Mouse (Mus musculus): ENCODE results near the gene Lrfn4. TPM values are rescaled to one million over a fixed set of nuclear protein-coding genes. Genes with fewer than 3 reads are reported as not detected.
"Not testable (repeated sequence)": the region's sequence is repeated elsewhere in the genome, so short reads cannot be mapped to it uniquely, and the experiment has no call there.

Lrfn4 gene
- total RNA-seq, 2 experiments from 2014 or later: 5.5 to 6.9 TPM

DNA sequence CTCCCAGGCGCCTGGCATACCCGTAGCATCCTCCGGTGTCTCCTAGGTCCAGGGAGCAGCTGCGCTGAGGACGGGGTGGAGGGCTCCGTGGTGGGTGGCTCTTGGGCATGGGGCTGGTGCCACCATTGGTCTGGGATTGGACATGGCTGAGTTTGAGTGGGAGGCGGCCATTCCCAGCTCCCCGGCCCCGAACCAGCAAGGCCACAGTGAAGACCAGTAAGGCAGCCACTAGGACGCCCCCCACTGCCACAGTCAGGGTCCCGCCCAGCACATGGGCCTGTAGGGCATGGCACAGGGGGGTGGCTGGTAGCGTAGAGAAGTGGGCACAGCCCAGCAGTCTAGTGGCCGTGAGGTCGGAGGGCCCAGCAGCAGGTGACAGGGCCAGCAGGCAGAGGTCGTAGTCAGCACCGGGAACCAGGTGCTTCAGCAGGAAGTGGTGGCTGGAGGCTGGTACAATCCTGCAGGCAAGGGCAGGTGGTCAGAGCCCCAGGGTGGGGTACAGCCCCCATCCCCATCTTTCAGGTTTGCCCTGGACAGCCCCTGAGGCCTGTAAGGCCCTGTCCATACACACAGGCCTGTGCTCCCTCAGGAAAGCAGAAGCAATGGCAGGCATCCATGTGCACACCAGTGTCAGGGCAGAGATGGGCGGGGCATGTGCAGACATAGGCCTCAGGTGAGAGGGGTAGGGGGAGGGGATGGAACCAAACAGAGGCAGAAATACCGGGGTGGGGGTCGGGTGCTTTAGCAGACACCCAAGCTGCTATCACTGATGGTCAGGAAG lies 3.1 kb downstream of the Lrfn4 start:
- DNase-seq: no peak

DNA sequence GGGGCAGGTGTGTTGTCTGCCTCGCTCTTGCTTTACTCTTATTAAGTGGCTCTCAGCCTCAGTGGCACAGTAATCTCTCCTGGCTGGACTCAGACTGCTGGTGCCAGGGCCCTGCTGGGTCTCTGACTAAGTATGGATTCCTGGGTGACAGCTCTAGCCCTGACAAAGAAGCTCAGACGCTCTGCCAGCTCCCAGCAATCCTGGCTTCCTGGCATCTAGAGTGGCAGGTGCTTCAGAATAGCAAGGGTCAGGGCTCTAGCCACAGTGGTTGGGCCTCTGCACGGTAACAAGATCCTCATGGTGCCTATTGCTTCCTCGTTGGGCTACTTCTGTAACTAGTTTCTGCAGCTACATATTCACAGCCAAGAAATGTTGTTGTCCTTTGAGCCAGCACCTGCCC lies 5.4 kb downstream of the Lrfn4 start:
- DNase-seq: no peak

GRCm38 (mm10) chr19:4608511-4608910 lies 7.0 kb downstream of the Lrfn4 start:
- DNase-seq: no peak

- DNase-seq: no peak
Measured at GRCm38 (mm10) chr19:4607406-4607805, 8.1 kb downstream of the Lrfn4 start.

GRCm38 (mm10) chr19:4605654-4606053 lies 9.8 kb downstream of the Lrfn4 start:
- DNase-seq: no peak

- no peak for DNase-seq
Measured at GRCm38 (mm10) chr19:4603801-4604723, 11.4 kb downstream of the Lrfn4 start.

GRCm38 (mm10) chr19:4602459-4602858 lies 13.0 kb downstream of the Lrfn4 start:
- DNase-seq: no peak

DNA sequence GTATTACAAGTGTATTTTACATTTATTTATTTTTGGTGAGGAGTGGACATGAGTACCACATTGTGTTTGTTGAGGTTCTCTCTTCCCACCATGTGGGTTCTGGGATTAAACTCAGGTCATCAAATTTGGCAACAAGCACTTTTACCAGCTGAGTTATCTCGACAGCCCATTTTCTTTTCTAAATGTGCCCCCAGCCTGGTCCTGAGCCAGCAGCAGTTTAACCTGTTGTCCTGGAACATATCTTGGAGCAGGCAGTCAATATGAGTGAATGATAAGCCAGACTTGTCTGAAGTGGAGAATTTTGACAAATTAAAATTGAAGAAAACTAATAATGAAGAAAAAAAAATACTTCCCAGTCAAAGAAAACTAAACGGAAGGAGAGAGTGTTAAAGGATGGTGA lies 19.4 kb downstream of the Lrfn4 start:
- DNase-seq: no peak

DNA sequence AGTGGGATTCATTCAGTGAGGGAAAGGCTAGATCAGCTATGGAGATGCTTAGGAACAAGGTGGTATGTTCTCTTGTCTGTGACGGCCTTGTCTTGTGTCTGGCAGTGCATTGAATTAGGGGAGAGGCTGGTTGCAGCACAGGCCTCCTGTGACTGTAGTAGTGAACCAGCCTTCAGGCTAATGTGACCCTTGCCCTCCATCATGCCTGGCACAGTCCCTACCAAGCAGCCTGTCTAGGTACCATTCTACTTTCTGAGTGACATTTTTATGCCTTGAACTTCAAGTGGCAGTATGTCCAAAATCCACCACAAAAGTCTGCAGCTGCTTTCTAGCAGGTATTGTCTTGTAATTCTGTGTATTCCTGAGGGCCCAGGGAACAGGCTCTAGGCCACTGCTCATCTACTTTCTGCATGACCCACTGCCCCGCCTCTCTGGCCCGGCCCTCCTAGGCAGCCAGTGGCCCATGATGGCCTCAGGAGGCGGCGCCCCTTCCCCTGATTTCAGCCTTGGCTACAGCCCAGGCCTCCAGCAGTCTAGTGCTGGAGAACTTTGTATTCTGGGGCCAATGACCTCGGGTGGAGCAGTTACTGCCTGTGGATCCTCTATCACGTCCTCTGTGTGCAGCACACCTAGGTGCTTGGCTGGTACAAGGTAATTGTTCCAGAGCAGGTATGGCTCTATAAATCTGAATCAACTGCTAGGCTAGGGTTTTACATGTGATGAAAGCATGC lies 21.5 kb downstream of the Lrfn4 start:
- peak in 1 of 2 experiments; percentile 60 for DNase-seq

DNA sequence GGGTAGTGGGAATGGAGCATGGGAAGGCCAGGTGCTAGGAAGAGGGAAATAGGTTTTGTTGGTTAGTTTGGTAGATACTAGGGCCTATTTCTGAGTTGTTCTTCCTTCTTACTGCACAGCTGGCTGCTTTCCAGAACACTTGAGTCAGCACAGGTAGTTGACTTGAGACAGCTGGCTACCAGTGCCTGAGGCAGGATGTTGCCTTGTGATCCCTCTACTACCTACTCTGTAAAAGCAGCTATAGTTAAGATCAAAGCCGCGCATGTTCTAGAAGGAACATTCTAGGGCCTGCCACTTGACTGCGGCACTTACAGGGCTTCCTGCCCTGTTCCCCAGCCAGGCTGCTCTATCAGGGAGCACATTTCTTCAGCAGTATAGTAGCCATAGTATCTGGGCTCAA lies 25.4 kb downstream of the Lrfn4 start:
- DNase-seq: no peak

- DNase-seq: no peak
Measured at GRCm38 (mm10) chr19:4589081-4589480, 26.4 kb downstream of the Lrfn4 start.

- DNase-seq: no peak
Measured at GRCm38 (mm10) chr19:4588430-4588829, 27.0 kb downstream of the Lrfn4 start.

DNA sequence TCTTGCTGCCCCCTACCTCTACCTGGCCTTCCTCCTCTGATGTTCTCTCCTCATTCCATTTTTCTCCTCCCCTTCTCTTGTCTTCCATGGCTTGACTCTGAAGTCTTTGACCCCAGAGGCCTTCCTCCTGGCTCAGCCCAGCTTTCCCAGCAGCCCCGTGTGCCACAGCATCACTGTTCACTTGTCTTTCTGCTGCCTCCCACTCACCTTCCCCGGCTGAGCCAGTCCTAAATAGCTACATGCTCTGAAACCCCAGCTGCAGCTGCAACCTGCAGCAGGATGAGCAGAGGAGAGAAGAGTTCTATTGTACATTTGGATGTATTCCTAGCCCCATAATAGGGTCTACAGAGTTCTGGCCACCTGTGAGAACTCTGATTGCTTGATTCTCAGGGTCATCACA lies 28.0 kb downstream of the Lrfn4 start:
- DNase-seq: no peak

DNA sequence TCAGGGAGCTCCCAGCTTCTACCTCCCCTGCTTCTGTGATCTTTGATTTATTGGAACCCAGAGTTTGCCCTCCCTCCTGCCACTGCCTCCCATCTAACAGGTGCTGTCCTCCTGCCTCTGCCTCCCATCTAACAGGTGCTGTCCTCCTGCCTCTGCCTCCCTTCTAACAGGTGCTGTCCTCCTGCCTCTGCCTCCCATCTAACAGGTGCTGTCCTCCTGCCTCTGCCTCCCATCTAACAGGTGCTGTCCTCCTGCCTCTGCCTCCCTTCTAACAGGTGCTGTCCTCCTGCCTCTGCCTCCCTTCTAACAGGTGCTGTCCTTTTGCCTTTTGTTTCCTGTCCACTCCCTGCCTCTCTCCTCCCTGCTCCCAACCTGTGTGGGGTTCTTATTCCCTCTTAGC lies 28.7 kb downstream of the Lrfn4 start:
- DNase-seq: not testable (repeated sequence)

DNA sequence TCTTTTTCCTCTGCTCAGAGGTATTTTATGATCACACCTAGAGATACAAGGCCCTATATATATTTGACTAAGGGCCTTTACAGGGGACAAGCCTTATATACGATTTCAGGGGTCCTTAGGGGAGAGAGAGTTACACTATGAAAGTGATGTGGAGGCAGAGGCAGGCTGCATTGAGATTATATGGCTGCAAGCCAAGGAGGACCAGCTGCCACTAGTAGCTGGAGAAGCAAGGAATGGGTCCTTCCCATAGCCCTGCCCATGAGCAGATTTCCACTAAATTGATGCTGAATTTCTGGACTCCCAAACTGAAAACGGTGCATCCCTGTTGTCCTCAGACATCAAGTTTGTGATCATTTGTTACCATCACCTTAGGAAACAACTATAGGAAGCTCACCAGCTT lies 31.6 kb downstream of the Lrfn4 start:
- DNase-seq: no peak

DNA sequence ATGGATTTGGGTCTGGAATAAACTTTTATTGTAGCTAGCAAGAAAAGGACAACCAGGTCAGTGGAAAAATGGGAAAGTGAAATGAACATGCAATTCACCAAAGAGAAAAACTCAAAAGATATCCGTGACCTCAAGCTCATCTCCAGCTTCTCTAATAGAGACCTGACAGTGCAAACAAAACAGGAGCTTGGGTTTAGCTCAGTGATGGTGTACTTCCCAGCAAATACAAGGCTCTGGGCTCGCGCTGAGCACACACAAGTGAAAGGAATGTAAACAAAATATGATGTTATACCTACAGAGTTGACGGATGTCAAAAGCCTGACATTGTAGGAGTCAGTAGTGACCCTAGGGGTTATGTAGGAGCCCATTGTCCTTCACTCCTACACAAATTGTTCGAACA lies 36.2 kb downstream of the Lrfn4 start:
- no peak for DNase-seq

- DNase-seq: peak; percentile 53 to 58
Measured at GRCm38 (mm10) chr19:4578799-4579198, 36.7 kb downstream of the Lrfn4 start.

DNA sequence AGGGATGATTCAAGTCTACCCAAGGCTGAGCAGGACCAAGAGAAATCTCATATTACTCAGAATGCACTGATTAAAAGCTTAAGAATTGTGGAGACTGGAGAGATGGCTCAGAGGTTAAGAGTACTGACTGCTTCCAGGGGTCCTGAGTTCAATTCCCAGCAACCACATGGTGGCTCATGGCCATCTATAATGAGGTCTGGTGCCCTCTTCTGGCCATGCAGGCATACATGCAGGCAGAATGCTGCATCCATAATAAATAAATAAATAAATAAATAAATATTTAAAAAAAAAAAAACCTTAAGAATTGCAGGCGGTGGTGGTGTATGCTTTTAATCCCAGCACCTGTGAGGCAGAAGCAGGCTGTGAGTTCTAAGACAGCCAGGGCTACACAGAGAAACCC lies 42.2 kb downstream of the Lrfn4 start:
- no peak for DNase-seq

DNA sequence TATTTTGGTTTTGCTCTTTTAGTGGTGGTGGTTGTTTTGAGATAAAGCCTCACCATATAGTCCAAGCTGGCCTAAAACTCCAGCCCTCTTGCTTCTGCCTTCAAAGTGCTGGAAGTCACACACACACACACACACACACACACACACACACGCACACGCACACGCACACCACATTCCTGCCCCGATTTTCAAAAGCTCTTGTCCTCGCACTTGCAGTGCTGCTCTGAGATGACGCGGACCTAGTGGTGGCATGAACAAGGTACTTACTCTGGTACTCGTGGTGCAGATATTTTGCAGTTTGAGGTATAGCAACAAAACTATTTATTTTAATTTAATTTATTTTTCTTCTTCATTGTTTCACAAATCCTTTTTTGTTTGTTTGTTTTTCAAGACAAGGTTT lies 43.0 kb downstream of the Lrfn4 start:
- DNase-seq: no peak

DNA sequence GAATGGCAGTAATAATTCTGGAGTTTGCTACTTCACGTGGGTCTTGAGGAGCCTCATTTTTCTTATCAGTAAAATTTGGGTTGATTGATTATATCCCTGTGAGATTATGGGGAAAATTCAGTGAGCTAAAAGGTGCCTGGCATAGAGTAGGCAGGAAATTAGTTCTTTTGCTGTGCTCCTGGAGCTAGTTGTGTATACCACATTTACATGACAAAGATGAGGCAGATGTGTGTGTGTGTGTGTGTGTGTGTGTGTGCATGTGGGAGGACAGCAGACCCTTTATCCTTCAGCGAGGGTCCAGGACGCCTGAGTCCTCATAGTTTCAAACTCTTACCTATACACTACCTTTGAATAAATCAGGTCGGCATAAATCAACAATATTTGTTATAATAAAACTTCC lies 43.4 kb downstream of the Lrfn4 start:
- DNase-seq: no peak

DNA sequence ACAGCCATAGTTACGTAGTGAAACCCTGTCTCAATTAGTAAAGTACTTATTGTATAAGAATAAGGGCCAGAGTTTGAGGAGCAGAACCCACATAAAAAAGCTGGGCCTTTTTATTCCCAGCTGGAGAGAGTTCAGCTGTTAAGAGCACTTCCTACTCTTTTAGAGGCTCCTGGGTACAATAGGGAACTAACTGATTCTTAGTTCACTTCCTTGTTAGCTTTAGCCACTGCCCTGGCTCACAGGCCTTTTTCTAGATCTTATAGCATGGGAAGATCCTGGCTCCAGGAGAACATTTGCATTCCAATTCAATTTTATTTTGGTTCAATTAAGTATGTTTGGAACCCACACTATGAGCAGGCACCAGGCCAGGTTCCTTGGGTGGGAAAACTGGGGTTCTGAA lies 43.8 kb downstream of the Lrfn4 start:
- DNase-seq: no peak

- no peak for DNase-seq
Measured at GRCm38 (mm10) chr19:4570815-4571214, 44.7 kb downstream of the Lrfn4 start.

GRCm38 (mm10) chr19:4570237-4570613 lies 45.2 kb downstream of the Lrfn4 start:
- no peak for DNase-seq

All from adrenal gland, postnatal 36 days (tissue).